Mouse (Mus musculus) forelimb bud, embryonic 11.5 days (tissue): ENCODE data around the gene Pdss2.

Source experiments
- DNase-seq: peaks from one replicate; pipeline ENCODE4 v3.0.0-alpha.2; 2012; ENCODE audit warnings: low read depth, low spot score

The Pdss2 gene

DNA sequence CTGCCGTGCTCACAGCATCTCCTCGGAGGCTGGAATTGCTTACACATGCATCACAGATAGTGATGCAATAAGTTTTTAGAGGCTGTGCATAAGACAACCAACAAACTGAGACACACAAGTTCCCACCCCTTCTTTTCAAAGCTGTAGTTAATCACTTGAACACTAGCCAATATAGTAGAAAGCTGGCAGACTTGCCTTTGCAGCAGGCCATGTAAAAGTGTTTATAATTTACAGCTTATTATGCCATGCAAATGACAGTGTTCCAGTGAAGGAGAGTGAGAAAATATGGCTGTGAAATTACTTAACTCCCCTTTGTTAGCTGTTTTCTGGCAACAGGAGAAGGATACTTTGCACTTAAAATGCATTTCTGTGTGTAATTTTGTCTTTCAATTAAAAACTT lies 90.9 kb downstream of the Pdss2 start:
- no peak for DNase-seq

DNA sequence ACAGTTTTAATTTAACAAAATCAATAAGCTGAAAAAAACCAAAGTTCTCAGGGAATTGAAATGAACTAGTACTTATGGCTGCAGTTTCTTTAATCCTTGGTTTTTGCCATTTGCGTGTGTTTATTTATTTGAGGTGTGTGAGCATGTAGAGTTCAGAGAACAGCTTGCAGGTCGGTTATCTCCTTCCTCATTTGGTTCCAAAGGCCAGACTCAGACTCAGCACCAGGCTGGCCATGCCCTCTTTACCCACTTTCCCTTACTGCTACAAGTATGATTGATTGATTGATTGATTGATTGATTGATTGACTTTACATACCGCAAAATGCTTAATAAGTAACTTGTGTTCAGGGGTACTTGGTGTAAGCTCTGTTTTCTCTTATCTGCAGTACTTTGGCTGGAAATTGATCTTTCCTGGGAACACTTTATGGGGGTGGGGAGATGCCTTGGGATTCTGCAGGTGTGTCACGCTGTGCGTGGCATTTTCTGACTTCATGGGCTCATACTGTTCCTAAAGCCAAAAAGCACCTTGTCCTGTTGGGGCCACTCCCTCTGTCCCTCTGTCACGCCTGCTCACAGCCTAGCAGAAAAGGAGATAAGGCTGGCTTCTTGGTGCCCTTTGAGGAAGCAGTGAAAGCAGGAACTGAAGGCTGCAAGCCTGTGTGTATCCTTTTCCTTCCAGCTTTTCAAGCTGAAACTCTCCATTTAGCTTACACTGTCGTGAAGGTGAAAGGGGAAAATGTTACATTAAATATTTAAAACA lies 91.6 kb downstream of the Pdss2 start:
- DNase-seq, result no peak

DNA sequence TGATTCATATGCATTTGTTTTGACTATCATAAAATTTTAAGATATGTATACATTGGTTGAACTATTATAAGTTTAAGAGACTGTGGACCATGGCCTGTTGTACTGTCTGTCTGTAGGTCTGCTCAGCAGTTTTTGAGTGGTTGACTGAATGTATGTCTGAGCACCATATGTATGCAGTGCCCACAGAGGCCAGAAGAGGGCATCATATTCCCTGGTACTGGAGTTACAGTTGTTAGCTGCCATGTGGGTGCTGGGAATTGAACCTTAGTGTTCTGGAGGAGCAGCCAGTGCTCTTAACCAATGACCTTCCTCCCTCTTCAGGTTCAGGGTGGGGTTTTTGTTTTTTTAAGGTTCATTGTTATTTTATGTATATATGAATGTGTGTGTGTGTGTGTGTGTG lies 93.9 kb downstream of the Pdss2 start:
- no peak for DNase-seq

DNA sequence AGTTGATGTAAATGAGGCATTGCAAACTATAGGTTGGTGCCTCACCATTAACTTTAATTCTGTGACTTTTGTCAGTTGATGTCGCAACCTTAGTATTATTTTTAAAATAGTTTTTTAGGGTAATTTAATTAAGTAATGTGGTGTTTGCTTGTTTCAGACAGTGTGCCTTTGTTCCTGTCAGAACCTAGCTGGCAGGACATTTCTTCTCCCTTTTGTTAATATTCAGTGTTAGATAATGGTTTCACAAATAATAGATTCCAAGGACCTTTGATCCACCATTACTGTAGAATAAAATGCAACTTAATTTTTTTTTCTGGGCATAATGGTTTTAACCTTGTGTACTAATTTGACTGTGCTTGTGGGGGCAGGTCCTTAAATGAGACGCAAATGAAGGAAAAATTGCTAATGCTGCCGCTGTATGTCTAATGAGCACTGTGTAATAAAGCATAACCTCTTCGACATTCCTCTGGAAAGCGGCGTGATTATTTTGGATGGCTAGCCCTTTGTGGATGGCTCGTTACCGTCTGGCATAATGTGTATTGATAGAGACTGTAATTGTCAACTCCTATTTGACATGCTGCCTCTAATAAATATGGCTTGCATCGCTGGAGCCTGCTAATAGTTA lies 96.2 kb downstream of the Pdss2 start:
- DNase-seq, result no peak

DNA sequence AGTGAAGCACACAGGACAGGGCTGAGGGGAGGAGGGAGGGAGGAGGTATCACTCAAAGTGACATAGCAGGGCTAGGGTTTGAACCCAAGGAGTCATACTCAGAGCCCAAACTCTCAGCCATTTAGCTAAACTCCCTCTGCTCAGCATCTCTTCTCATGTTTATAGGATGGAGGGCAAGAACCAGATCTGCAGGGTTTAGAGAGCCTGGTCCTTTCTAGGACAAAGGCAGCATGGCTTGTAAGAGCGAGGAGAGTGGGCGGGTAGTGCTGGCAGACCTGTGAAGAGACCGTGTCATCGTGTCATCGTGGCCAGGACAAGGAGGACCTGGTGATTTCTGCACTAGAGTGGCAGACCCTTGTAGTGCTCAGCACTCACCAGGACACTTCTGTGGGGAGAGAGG lies 99.7 kb downstream of the Pdss2 start:
- no peak for DNase-seq

DNA sequence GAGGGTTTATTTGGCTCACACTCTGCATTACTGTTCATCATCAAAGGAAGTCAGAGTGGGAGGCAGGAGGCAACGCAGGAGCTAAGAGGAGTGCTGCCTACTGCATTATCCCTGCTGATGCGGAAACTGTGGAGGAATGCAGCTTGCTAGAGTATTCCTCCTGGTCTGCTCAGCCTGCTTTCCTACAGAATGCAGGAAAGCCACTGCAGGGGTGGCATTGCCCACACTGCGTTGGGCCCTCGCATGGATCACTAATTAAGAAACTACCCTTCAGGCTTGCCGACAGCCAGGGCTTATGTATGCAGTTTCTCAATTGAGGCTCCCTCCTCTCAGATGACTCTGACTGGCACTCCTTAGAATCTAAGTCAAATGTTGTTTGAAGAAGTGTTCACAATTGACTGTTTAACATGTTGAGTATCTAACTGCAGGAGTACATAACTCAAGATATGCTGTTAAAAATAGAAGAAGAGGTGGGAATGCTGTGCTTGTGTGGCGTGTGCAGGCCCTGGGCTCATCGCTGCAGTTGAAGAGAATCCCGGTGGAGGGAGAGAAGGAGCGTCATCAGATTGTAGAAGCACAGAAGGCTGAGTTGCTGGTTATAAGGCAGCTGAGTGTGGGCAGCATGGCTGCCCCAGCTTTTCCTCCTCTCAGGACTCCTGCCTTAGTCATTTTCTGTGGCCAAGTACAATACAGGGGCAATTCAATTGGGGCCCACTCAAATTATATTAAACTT lies 101.3 kb downstream of the Pdss2 start:
- DNase-seq, result no peak

DNA sequence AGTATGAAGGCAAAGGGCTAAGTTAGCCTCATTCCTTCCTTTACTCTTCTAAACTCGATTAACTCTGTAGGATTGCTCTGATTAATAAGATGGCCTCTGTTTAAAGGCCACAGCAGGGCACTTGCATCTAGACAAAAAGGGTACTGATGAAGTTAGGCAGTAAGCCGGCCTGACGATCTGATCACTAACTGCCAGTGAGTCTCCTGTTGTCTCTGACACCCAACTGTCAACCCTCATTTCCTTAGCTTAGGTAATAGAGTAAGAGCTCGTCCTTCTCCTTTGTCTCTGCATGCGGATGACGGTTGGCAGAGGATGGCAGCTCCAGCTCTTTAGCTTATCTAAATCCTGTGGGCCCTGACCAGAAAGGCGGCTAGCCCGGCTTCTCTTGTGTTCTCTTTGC lies 102.1 kb downstream of the Pdss2 start:
- DNase-seq, result no peak

DNA sequence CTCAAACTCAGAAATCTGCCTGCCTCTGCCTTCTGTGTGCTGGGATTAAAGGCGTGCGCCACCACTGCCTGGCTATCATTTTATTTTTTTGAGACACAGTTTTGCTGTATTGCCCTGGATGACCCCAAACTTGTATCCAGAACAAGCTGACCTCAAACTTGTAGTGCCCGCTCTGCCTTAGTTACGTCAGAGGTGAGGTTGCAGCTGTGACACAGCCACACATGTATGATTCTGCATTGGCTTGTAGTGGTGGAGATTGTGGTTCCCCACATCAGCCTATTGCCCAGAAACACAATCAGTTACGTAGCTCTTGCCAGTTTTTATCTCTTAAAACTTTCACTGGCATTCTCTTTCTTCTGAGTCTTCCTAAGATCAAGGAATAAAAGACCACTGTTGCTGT lies 108.5 kb downstream of the Pdss2 start:
- no peak for DNase-seq

DNA sequence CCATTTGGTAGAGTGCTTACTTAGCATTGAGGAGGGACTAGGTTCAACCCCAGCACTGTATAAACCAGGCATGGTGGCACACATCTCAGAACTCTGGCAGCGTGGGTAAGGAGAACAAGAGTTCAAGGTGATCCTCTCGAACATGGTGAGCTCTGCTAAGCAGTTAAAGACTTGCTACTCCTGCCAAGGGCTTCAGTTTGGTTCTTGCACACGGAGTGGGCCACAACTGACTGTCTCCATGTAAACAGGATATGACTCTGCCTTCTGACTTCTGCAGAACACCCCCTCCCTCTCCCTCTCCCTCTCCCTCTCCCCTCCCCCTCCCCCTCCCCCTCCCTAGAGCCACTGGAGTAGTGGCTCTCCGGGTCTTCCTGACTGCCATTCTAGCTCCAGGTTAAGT lies 109.4 kb downstream of the Pdss2 start:
- DNase-seq, result no peak

DNA sequence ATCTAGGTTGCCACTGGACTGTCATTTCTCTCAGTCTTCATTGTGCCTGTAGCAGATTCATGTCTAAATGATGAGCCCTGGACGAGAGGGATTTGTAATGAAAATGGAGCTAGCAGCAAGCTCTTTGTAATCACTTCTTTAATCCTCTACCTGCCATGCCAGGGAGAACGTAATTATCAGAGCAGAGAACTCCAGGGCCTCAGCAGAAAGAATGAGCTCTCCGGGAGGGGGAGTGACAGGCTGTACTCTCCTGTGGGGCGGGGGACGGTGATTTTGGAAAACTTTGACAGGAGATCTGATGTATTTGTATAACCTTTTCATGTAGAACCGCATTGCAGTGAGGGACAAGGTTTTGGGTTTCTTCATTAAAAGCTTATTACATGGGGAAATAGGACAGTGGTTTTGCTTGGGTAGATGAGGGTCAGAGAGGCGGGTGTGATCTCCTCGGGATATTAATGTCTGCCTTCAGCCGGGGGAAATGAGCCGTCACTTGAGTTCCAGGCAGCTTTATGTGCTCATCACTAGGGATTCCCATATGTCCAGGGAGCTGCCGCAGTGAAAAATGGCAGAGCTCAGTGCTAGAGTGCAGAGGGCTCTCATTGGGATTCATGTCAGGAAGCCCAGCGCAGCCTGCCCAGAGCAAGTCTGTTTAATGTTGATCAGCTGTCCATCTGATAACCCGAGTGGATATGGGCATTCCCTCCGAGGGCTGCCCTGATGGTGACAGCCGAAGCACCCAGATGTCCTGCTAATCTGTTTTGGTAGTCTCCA lies 110.8 kb downstream of the Pdss2 start:
- no peak for DNase-seq

DNA sequence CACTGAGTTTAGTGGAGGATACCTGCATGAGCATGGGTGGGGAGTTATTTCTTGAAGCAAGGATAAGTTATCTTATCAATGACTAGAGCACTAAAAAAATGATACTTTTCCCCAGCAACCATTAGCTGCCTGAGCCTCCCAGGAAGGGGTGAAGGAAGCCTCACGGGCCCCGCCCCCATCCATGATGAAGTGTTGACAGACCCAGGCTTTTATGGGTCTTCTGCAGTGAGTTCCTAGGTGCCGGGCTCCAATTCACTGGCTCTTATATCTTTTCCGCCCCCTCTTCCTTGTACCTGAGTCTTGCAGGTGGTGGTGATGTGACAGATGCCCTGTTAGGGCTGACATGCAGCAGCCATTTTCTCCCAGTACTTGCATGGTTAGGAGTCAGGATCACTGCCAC lies 114.6 kb downstream of the Pdss2 start:
- no peak for DNase-seq

DNA sequence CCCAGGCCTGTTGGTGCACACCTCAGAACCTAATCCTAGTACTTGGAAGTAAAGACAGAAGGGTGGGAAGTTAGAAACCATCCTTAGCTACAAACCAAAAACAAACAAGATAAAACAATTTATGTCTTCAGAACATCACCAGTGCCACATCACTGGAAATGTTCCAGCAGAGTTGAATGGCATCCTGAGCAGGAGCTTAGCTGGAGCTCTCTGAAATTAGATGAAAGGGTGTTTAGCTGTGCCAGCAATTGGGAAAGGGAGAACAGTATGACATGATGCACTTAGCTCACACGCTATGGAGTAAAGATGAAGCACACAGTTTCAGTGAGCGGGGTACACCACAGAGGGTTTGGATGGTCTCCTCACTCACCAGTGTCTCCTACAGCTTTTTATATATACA lies 115.8 kb downstream of the Pdss2 start:
- DNase-seq, result no peak

DNA sequence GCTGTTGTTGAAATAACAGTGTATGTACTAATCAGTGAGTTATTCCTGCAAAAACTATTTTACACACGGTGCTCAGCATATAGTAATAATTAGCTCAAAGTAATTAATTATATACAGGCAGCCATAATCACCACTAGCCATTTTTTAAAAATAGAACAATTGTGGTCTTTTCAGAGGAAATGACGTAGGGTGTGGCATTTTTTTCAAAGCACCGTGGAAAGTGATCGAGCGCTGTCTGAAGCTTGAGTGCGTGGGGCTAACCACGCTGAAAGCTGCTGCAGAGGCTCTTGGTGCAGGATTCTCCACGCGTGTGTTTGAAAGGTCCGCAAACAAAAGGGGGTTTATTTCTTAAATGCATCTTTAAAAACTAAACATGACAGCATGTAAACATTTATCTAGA lies 118.5 kb downstream of the Pdss2 start:
- no peak for DNase-seq

DNA sequence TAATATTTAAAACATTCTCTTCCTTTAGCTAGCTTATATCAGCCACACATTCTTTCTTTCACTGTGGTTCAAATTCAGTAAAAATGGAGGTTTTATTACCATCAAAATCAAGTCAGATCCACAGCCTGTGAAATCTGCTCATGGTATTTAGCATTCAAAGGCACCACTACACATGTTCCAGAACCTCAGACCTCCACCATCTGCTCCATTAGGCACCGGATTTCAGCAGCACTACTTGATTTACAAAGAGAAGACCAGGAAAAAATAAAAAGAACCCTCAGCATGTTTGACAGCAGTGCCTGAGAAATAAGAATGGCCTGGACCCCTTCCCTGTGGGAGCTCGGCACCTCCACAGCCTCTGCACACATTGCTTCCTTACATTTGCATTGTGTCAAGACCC lies 128.4 kb downstream of the Pdss2 start:
- DNase-seq, result no peak

DNA sequence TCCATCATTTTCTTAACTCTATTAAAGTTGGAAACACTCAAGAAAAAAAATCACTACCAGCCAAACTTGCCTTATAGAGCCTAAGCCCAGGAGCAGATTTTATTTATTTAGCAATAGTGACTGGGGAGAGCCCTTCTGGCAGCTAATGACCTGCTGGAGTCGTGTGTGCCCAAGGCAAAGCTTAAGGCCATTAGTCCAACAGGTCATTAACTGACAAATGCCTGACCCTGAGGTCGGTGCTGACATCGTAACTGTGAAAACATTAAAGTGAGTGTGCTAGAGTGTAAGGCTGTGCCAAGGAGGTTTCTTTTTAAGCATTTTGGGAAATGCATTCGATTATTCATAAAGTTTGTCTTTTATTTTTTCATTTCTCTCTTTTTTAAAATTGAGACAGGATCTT lies 136.6 kb downstream of the Pdss2 start:
- peak; percentile 43 for DNase-seq

DNA sequence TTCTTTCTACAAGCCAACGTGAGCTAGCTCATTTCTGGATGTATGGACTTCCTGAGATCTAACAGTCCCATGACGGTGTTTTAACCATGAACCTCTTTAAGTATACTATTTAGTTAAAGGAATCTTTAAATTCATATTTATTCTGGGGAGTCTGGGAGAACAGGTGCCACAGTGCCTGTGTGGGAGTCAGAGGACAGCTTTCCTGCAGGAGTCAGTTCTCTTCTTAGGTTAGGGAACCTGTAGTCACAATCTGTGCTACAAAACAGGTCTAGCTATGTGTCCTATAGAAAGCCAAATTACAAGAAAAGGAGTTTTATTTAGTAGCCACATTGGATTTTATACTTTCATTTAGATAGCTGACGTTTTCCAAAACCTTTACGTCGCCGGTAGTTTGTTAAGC lies 141.7 kb downstream of the Pdss2 start:
- no peak for DNase-seq

DNA sequence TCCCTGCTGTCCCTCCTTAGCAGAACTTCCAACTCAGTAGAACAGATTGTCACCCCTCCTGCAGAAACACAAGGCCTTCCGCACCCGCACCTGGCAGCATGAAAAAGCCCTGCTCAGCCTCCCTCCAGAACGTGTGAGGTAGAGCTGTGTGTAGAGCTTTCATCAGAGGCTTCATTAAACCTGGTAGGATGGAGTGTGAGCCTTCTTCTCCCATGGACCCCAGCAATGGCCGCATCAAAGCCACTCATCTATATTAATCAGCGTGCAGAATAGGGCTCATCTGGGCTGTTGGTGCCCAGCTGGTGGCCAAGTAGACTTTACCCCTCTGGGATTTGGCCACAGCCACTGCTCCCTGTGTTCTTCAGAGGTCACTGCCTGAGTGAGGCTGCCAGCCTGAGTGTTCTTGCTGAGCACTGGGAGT lies 142.2 kb downstream of the Pdss2 start:
- DNase-seq, result no peak

DNA sequence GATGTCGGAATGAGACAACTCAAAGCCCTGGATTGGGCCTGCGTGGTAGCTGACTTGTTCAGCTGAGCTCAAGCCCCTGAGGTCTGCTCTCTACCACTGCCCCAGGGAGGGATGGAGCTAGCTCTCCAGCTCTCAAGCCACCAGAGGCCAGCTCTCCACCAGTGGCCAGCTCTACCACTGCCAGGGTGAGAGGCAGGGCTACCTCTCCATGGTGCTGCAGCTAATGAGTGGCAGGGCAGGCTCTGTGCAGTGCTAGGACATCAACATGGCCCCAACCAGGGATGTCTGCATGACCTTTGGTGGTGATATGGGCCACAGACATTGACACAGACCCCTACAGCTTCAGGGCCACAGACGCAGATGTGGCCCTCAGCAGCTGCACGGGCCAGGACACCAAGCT lies 144.6 kb downstream of the Pdss2 start:
- no peak for DNase-seq

DNA sequence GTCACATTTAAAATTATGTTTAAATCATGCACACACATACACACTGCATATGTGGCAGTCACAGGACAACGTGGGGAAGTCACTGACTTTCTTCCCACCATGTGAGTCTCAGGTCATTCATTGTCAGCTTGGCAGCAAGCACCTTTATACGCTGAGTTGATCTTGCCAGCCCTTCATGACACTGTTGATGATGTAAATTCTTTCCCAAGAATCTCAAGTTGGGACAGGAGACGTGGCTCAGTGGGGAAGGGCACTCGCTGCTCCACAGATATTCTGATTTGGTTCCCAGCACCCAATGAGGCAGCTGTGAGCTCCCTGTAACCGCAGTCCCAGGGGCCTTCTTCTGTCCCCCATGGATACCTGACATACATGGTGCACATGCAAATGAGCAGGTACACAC lies 147.3 kb downstream of the Pdss2 start:
- DNase-seq, result no peak

DNA sequence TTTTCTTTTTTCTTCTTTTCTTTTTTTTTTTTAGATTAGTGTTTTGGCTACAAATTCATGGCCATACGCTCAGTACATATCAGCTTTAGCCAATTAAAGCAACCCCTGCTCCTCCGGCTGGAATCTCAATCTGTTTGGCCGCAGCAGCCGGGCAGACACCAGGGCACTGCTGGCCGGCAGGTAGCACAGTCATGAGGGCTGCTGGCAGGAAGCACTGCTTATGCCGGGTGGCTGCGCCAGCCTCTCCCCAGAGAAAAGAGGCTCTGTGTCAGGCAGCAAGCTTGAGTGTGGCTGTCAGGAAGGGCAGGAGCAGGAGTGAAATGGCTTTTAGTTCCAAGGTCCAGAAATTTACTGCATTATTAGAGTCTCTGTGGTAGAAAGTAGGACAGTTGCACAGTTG lies 151.0 kb downstream of the Pdss2 start:
- DNase-seq, result no peak

DNA sequence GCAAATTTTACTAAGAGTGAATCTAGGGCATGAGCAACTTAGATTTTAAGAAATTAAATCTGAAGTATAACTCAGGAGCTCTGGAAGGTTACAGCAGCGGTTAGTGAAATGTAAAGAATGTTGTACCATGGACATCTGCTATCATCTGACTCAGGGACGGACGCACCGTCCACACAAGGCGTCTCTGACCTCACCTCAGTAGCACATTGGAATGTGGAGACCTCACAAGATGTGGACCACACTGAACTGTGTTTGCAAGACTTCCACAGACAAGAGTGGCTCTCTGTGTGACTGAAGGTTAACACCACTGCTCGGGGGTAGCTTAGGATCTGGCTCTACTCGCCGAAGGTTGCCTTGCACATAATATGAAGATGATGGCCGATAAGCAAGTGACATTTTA lies 151.7 kb downstream of the Pdss2 start:
- DNase-seq, result peak; percentile 18

DNA sequence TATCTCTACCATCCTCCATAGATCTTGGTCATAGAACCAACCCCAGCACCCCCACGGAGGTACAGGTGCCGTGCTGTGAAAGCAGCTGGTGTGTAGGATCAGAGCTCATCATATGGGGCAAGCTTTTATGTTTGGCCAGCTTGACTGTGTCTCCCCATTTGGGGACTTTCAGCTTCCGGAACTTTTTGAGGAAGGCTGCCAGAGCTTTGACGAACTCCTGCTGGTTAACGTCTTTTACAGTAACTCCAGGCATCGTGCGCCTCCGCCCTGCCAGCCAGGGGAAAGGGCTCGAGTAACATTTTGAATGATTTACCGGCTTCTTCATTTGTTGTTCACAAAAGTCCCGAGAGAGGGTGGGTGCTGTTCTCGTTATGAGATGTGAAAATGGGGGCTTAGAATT lies 152.4 kb downstream of the Pdss2 start:
- DNase-seq, result no peak
